27 mouse cellular contexts compared by ENCODE assay signal in the genomic region with DNA sequence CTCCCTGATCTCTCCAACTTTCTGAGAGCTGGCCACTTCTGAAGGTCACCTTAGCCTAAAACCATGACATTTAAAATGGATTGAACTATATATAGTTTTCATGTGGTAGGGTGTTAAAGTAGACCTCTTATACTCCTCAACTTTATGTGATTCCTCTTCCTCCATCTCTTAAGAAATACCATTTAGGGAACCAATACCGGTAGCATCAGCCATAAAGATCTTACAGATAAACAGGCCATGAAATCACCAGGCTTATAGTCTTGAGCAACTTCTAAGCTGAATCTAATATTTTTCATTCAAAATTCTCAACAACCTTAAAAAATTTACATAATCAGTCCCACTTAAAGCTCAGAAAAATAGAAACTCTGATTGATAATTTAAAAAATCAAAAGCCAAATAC. TPM values are rescaled to one million over a fixed set of nuclear protein-coding genes. Genes with fewer than 3 reads are reported as not detected.
"Had no signal": no experiment of that assay in that cellular context is flagged by ENCODE, and none has a peak within 500 bp of the region (broad histone marks: within the 10 kb centered on the region; RNA-seq: fewer than 3 reads in every experiment).

No protein-coding gene starts in this region.

- H3K27ac ChIP-seq: gastrocnemius, adult 2 months; heart, adult 2 months; heart, embryonic 10.5 days; heart, embryonic 13.5 days; heart, embryonic 15.5 days; hindbrain, embryonic 12.5 days; hindbrain, embryonic 14.5 days; hindbrain, postnatal 0 days; kidney, embryonic 15.5 days; kidney, postnatal 0 days; limb, embryonic 13.5 days; limb, embryonic 15.5 days; liver, embryonic 12.5 days had no signal

- H3K4me3 ChIP-seq: gastrocnemius, adult 2 months; heart, adult 2 months; heart, embryonic 10.5 days; heart, embryonic 13.5 days; heart, embryonic 15.5 days; hindbrain, embryonic 12.5 days; kidney, embryonic 15.5 days; limb, embryonic 13.5 days; limb, embryonic 15.5 days; liver, embryonic 12.5 days had no signal

- H3K27me3 ChIP-seq: heart, embryonic 13.5 days; heart, embryonic 15.5 days; hindbrain, embryonic 12.5 days; kidney, embryonic 15.5 days; limb, embryonic 13.5 days; limb, embryonic 15.5 days; liver, embryonic 12.5 days had no signal

- H3K4me1 ChIP-seq: heart, embryonic 10.5 days; heart, embryonic 13.5 days; heart, embryonic 15.5 days; kidney, embryonic 15.5 days; limb, embryonic 13.5 days; limb, embryonic 15.5 days; liver, embryonic 12.5 days had no signal

- H3K36me3 ChIP-seq: heart, embryonic 10.5 days; heart, embryonic 13.5 days; heart, embryonic 15.5 days; hindbrain, embryonic 12.5 days; kidney, embryonic 15.5 days; limb, embryonic 13.5 days; limb, embryonic 15.5 days; liver, embryonic 12.5 days had no signal

- H3K9ac ChIP-seq: heart, embryonic 13.5 days; heart, embryonic 15.5 days; hindbrain, embryonic 12.5 days; hindbrain, embryonic 14.5 days; kidney, embryonic 15.5 days; limb, embryonic 13.5 days; limb, embryonic 15.5 days; liver, embryonic 12.5 days had no signal

- H3K4me2 ChIP-seq: heart, embryonic 13.5 days; heart, embryonic 15.5 days; hindbrain, embryonic 12.5 days; hindbrain, embryonic 14.5 days; kidney, embryonic 15.5 days; limb, embryonic 13.5 days; limb, embryonic 15.5 days; liver, embryonic 12.5 days had no signal

- ATAC-seq: hindbrain, postnatal 0 days; liver, embryonic 12.5 days had no signal

- H3K9me3 ChIP-seq: heart, embryonic 10.5 days; heart, embryonic 13.5 days; heart, embryonic 15.5 days; hindbrain, embryonic 12.5 days; kidney, embryonic 15.5 days; liver, embryonic 12.5 days had no signal

- DNase-seq: gastrocnemius, adult 2 months; gastrocnemius, postnatal 10 days; gastrocnemius, postnatal 25 days; heart, adult 11 months; heart, adult 2 months; heart, postnatal 14 days; heart, postnatal 36 days; kidney, adult 11 months; kidney, postnatal 14 days; kidney, postnatal 36 days; layer of hippocampus, adult 9-11 months; layer of hippocampus, postnatal 36 days; left cerebral cortex, postnatal 4 days had no signal

RNA-seq across cellular contexts. Expression of a gene that starts 56.2 kb away (rescaled TPM):
- total RNA-seq: hindbrain, postnatal 0 days; left cerebral cortex, adult 18-20 months had no signal
- polyA plus RNA-seq: heart, adult 2 months; hindbrain, embryonic 12.5 days; hindbrain, postnatal 0 days; kidney, adult 2 months; liver, adult 2 months had no signal
